Mouse (Mus musculus): ENCODE measurements around the gene Lhx8. TPM values are rescaled to one million over a fixed set of nuclear protein-coding genes. Genes with fewer than 3 reads are reported as not detected.
A peak's percentile ranks its signal among the peaks of the same experiment; 100 is the strongest.

Lhx8 gene
- polyA plus RNA-seq (2016; fragmentation: Nextera tagmentation; extraction: Ambion mirVana): 2.6 TPM in 1 of 2 replicates, not detected in the other

GRCm38 (mm10) chr3:154330181-154331002 is at the start of gene Lhx8:
Lhx8 (minus strand) TSS chr3:154330659.
- 0 out of 2 replicates have a peak within 1 kb of the TSS, but pooled peaks have one; percentile 51 for H3K27ac ChIP-seq
- peaks cover 100% of the 10 kb centered on the region for H3K27me3 ChIP-seq (ENCODE audit: low read depth, poor library complexity, severe bottlenecking)
- no peaks in the 10 kb centered on the region for H3K9me3 ChIP-seq (replicated peaks)
- DNase-seq (ENCODE audit: low spot score): peak; percentile 77
- peaks cover 34% of the 10 kb centered on the region for H3K4me1 ChIP-seq
- no peaks in the 10 kb centered on the region for H3K36me3 ChIP-seq
- H3K4me3 ChIP-seq: peak within 1 kb of the TSS; percentile 39
- WGBS: under 1% methylated on average over 28 of the region's 28 CpGs

- no peak for DNase-seq (ENCODE audit: low spot score)
- Histone ChIP-seq H3K27me3 (ENCODE audit: low read depth, poor library complexity, severe bottlenecking) (0 out of 2 replicates have a peak, but pooled peaks cover 4% of the 10 kb centered on the region), H3K4me1 (no peaks in the 10 kb centered on the region), H3K4me3 (no peak overlapping the region), H3K9me3 (replicated peaks) (no peaks in the 10 kb centered on the region; the same call in 1 of the 2 replicates), H3K36me3 (no peaks in the 10 kb centered on the region), H3K27ac (no peak overlapping the region)
- 78% methylated on average over 5 of the region's 5 CpGs for WGBS
These were observed 43.1 kb upstream of the Lhx8 start for GRCm38 (mm10) chr3:154373536-154373935.

- Histone ChIP-seq H3K27ac (no peak overlapping the region), H3K4me3 (no peak overlapping the region), H3K27me3 (ENCODE audit: low read depth, poor library complexity, severe bottlenecking) (0 out of 2 replicates have a peak, but pooled peaks cover 2% of the 10 kb centered on the region), H3K4me1 (no peaks in the 10 kb centered on the region), H3K9me3 (replicated peaks) (no peaks in the 10 kb centered on the region; the same call in 1 of the 2 replicates), H3K36me3 (no peaks in the 10 kb centered on the region)
- DNase-seq (ENCODE audit: low spot score): no peak
These were observed 42.2 kb upstream of the Lhx8 start for GRCm38 (mm10) chr3:154372688-154373087.

- Histone ChIP-seq H3K36me3 (no peaks in the 10 kb centered on the region), H3K27me3 (ENCODE audit: low read depth, poor library complexity, severe bottlenecking) (no peaks in the 10 kb centered on the region), H3K9me3 (replicated peaks) (no peaks in the 10 kb centered on the region; the same call in 1 of the 2 replicates), H3K4me1 (peaks cover 24% of the 10 kb centered on the region), H3K4me3 (no peak overlapping the region), H3K27ac (no peak overlapping the region)
- DNase-seq (ENCODE audit: low spot score): no peak
- 53% methylated on average over 3 of the region's 3 CpGs for WGBS
These were observed 36.9 kb upstream of the Lhx8 start for GRCm38 (mm10) chr3:154367327-154367726.

GRCm38 (mm10) chr3:154364604-154365209 is 34.2 kb upstream of the Lhx8 start:
- Histone ChIP-seq H3K9me3 (replicated peaks) (no peaks in the 10 kb centered on the region; the same call in 1 of the 2 replicates), H3K4me3 (no peak overlapping the region), H3K36me3 (no peaks in the 10 kb centered on the region), H3K27me3 (ENCODE audit: low read depth, poor library complexity, severe bottlenecking) (no peaks in the 10 kb centered on the region), H3K4me1 (peaks cover 24% of the 10 kb centered on the region), H3K27ac (no peak overlapping the region)
- peak; percentile 68 for DNase-seq (ENCODE audit: low spot score)
- 30% methylated on average over 10 of the region's 10 CpGs for WGBS

GRCm38 (mm10) chr3:154363507-154363906 is 33.0 kb upstream of the Lhx8 start:
- no peaks in the 10 kb centered on the region for H3K27me3 ChIP-seq (ENCODE audit: low read depth, poor library complexity, severe bottlenecking)
- H3K4me3 ChIP-seq: no peak overlapping the region
- H3K36me3 ChIP-seq: no peaks in the 10 kb centered on the region
- 49% methylated on average over 9 of the region's 9 CpGs for WGBS
- peaks cover 24% of the 10 kb centered on the region for H3K4me1 ChIP-seq
- H3K9me3 ChIP-seq (replicated peaks): no peaks in the 10 kb centered on the region; the same call in 1 of the 2 replicates
- H3K27ac ChIP-seq: no peak overlapping the region
- DNase-seq (ENCODE audit: low spot score): no peak

GRCm38 (mm10) chr3:154359231-154359630 is 28.8 kb upstream of the Lhx8 start:
- no peak overlapping the region for H3K27ac ChIP-seq
- H3K36me3 ChIP-seq: no peaks in the 10 kb centered on the region
- no peak overlapping the region for H3K4me3 ChIP-seq
- no peak for DNase-seq (ENCODE audit: low spot score)
- H3K27me3 ChIP-seq (ENCODE audit: low read depth, poor library complexity, severe bottlenecking): no peaks in the 10 kb centered on the region
- peaks cover 6% of the 10 kb centered on the region for H3K4me1 ChIP-seq
- 76% methylated on average over 2 of the region's 2 CpGs for WGBS
- no peaks in the 10 kb centered on the region for H3K9me3 ChIP-seq (replicated peaks)

- peak; percentile 50 for DNase-seq (ENCODE audit: low spot score)
- H3K4me3 ChIP-seq: no peak overlapping the region
- peaks cover 15% of the 10 kb centered on the region for H3K4me1 ChIP-seq
- 47% methylated on average over 13 of the region's 13 CpGs for WGBS
- H3K27ac ChIP-seq: no peak overlapping the region
- peaks cover 40% of the 10 kb centered on the region for H3K27me3 ChIP-seq (ENCODE audit: low read depth, poor library complexity, severe bottlenecking)
- H3K9me3 ChIP-seq (replicated peaks): no peaks in the 10 kb centered on the region
- H3K36me3 ChIP-seq: no peaks in the 10 kb centered on the region
These were observed 9.9 kb upstream of the Lhx8 start for GRCm38 (mm10) chr3:154340294-154340914.

- Histone ChIP-seq H3K27me3 (ENCODE audit: low read depth, poor library complexity, severe bottlenecking) (peaks cover 46% of the 10 kb centered on the region), H3K27ac (no peak overlapping the region), H3K4me3 (no peak overlapping the region), H3K36me3 (no peaks in the 10 kb centered on the region), H3K4me1 (peaks cover 15% of the 10 kb centered on the region), H3K9me3 (replicated peaks) (no peaks in the 10 kb centered on the region)
- no peak for DNase-seq (ENCODE audit: low spot score)
- WGBS: 90% methylated on average over 17 of the region's 17 CpGs
These were observed 9.3 kb upstream of the Lhx8 start for GRCm38 (mm10) chr3:154339649-154340260.

GRCm38 (mm10) chr3:154334806-154335205 is 4.3 kb upstream of the Lhx8 start:
- H3K27me3 ChIP-seq (ENCODE audit: low read depth, poor library complexity, severe bottlenecking): peaks cover 94% of the 10 kb centered on the region
- H3K36me3 ChIP-seq: no peaks in the 10 kb centered on the region
- no peak for DNase-seq (ENCODE audit: low spot score)
- peaks cover 22% of the 10 kb centered on the region for H3K4me1 ChIP-seq
- no peak overlapping the region for H3K4me3 ChIP-seq
- no peaks in the 10 kb centered on the region for H3K9me3 ChIP-seq (replicated peaks)
- WGBS: 2% methylated on average over 10 of the region's 10 CpGs
- H3K27ac ChIP-seq: no peak overlapping the region

GRCm38 (mm10) chr3:154333401-154333999 is 3.0 kb upstream of the Lhx8 start:
- peaks cover 26% of the 10 kb centered on the region for H3K4me1 ChIP-seq
- no peak overlapping the region for H3K27ac ChIP-seq
- no peaks in the 10 kb centered on the region for H3K36me3 ChIP-seq
- peak; percentile 61 for DNase-seq (ENCODE audit: low spot score)
- H3K4me3 ChIP-seq: no peak overlapping the region
- no peaks in the 10 kb centered on the region for H3K9me3 ChIP-seq (replicated peaks)
- WGBS: 2% methylated on average over 16 of the region's 16 CpGs
- H3K27me3 ChIP-seq (ENCODE audit: low read depth, poor library complexity, severe bottlenecking): peaks cover 96% of the 10 kb centered on the region

- peak; percentile 61 for DNase-seq (ENCODE audit: low spot score)
- 2% methylated on average over 15 of the region's 15 CpGs for WGBS
- no peaks in the 10 kb centered on the region for H3K9me3 ChIP-seq (replicated peaks)
- H3K27me3 ChIP-seq (ENCODE audit: low read depth, poor library complexity, severe bottlenecking): peaks cover 100% of the 10 kb centered on the region
- H3K27ac ChIP-seq: no peak overlapping the region
- no peaks in the 10 kb centered on the region for H3K36me3 ChIP-seq
- H3K4me1 ChIP-seq: peaks cover 32% of the 10 kb centered on the region
- H3K4me3 ChIP-seq: no peak overlapping the region
These were observed 2.5 kb upstream of the Lhx8 start for GRCm38 (mm10) chr3:154332941-154333340.

All from limb, embryonic 10.5 days (tissue).